Mouse (Mus musculus) forebrain, embryonic 10.5 days (tissue): ENCODE results near the gene Grm4. TPM values are rescaled to one million over a fixed set of nuclear protein-coding genes. Genes with fewer than 3 reads are reported as not detected.

Experiments
- DNase-seq: peaks from one replicate; pipeline ENCODE4 v3.0.0-alpha.2; 2017; ENCODE audit warnings: low spot score; ENCODE audit errors: extremely low spot score
- H3K27ac ChIP-seq: fragments of 300-500 bp; sonication (generic); 2 replicates; pipeline ENCODE4 v1.5.1; 2016; ENCODE audit warnings: mild to moderate bottlenecking
- H3K27me3 ChIP-seq: fragments of 300-500 bp; sonication (generic); 2 replicates; pipeline ENCODE4 v1.6.1; 2016; ENCODE audit warnings: mild to moderate bottlenecking; ENCODE audit not compliant: poor library complexity, severe bottlenecking
- H3K36me3 ChIP-seq: fragments of 300-500 bp; sonication (generic); replicated peaks from 2 replicates; pipeline ENCODE4 v1.6.1; 2016; ENCODE audit warnings: mild to moderate bottlenecking, moderate library complexity
- H3K4me1 ChIP-seq: fragments of 300-500 bp; sonication (generic); 2 replicates; pipeline ENCODE4 v1.6.1; 2016
- H3K4me3 ChIP-seq: fragments of 300-500 bp; sonication (generic); 2 replicates; pipeline ENCODE4 v1.5.1; 2016; ENCODE audit warnings: mild to moderate bottlenecking, moderate library complexity
- H3K9me3 ChIP-seq: fragments of 300-500 bp; sonication (generic); 2 replicates; pipeline ENCODE4 v1.6.1; 2016; ENCODE audit warnings: mild to moderate bottlenecking, moderate library complexity
- WGBS: fragments of 180-500 bp; shearing (Covaris S2); methylation state at CpG from one replicate; pipeline ENCODE4 v1.1.7; 2016; 5-methylcytosine and 5-hydroxymethylcytosine counted together
- polyA plus RNA-seq: library from polyadenylated mRNA; unstranded; fragments of >200 nt; fragmentation: Nextera tagmentation; extraction: Ambion mirVana; gene quantifications from 2 replicates; pipeline ENCODE4 v1.2.1, GENCODE M21; 2016

The Grm4 gene
- polyA plus RNA-seq, 1 experiment from 2014 or later = 0.61 TPM

GRCm38 (mm10) chr17:27441778-27442177, 79.4 kb downstream of the Grm4 start:
- WGBS = 58% methylated on average over 7 of the region's 7 CpGs
- no peaks in the 10 kb centered on the region for H3K36me3 ChIP-seq
- peaks cover 25% of the 10 kb centered on the region; the same call in 1 of the 2 replicates for H3K4me1 ChIP-seq
- no peaks in the 10 kb centered on the region for H3K9me3 ChIP-seq
- H3K4me3 ChIP-seq = no peak overlapping the region
- H3K27ac ChIP-seq = no peak overlapping the region
- H3K27me3 ChIP-seq = peaks cover 7% of the 10 kb centered on the region; the same call in 1 of the 2 replicates
- DNase-seq = no peak

GRCm38 (mm10) chr17:27435799-27436198, 85.4 kb downstream of the Grm4 start:
- peaks cover 24% of the 10 kb centered on the region for H3K27me3 ChIP-seq
- H3K4me3 ChIP-seq = 0 out of 2 replicates have a peak overlapping the region, but pooled peaks have one; percentile 8
- H3K9me3 ChIP-seq = no peaks in the 10 kb centered on the region
- DNase-seq = no peak
- 10% methylated on average over 13 of the region's 13 CpGs for WGBS
- H3K27ac ChIP-seq = peak overlapping the region; percentile 63
- H3K36me3 ChIP-seq = no peaks in the 10 kb centered on the region
- peaks cover 63% of the 10 kb centered on the region for H3K4me1 ChIP-seq

GRCm38 (mm10) chr17:27435225-27435624, 86.0 kb downstream of the Grm4 start:
- Histone ChIP-seq H3K4me3 (no peak overlapping the region), H3K36me3 (no peaks in the 10 kb centered on the region), H3K4me1 (peaks cover 63% of the 10 kb centered on the region), H3K27ac (peak overlapping the region; percentile 63), H3K9me3 (no peaks in the 10 kb centered on the region), H3K27me3 (peaks cover 28% of the 10 kb centered on the region)
- no peak for DNase-seq
- 90% methylated on average over 15 of the region's 15 CpGs for WGBS

GRCm38 (mm10) chr17:27434066-27434465, 87.1 kb downstream of the Grm4 start:
- peaks cover 1% of the 10 kb centered on the region; the same call in 1 of the 2 replicates for H3K9me3 ChIP-seq
- 0 out of 2 replicates have a peak overlapping the region, but pooled peaks have one; percentile 5 for H3K27ac ChIP-seq
- DNase-seq = no peak
- H3K27me3 ChIP-seq = peaks cover 33% of the 10 kb centered on the region
- H3K4me1 ChIP-seq = peaks cover 69% of the 10 kb centered on the region
- 79% methylated on average over 1 of the region's 1 CpGs for WGBS
- no peaks in the 10 kb centered on the region for H3K36me3 ChIP-seq
- no peak overlapping the region for H3K4me3 ChIP-seq

GRCm38 (mm10) chr17:27433179-27433680, 88.0 kb downstream of the Grm4 start:
- Histone ChIP-seq H3K4me3 (no peak overlapping the region), H3K4me1 (peaks cover 69% of the 10 kb centered on the region), H3K27ac (peak overlapping the region; percentile 72), H3K36me3 (no peaks in the 10 kb centered on the region), H3K27me3 (peaks cover 33% of the 10 kb centered on the region), H3K9me3 (peaks cover 9% of the 10 kb centered on the region; the same call in 1 of the 2 replicates)
- DNase-seq = no peak
- 24% methylated on average over 3 of the region's 3 CpGs for WGBS

- 56% methylated on average over 9 of the region's 9 CpGs for WGBS
- peak overlapping the region; percentile 72 for H3K27ac ChIP-seq
- DNase-seq = no peak
- H3K9me3 ChIP-seq = peaks cover 19% of the 10 kb centered on the region; the same call in 1 of the 2 replicates
- peaks cover 30% of the 10 kb centered on the region for H3K27me3 ChIP-seq
- H3K4me3 ChIP-seq = no peak overlapping the region
- H3K4me1 ChIP-seq = peaks cover 64% of the 10 kb centered on the region
- no peaks in the 10 kb centered on the region for H3K36me3 ChIP-seq
Measured at GRCm38 (mm10) chr17:27432145-27432650, 89.0 kb downstream of the Grm4 start.

- peaks cover 58% of the 10 kb centered on the region for H3K4me1 ChIP-seq
- no peak for DNase-seq
- no peak overlapping the region for H3K4me3 ChIP-seq
- peaks cover 32% of the 10 kb centered on the region for H3K27me3 ChIP-seq
- no peaks in the 10 kb centered on the region for H3K36me3 ChIP-seq
- 0 out of 2 replicates have a peak overlapping the region, but pooled peaks have one; percentile 72 for H3K27ac ChIP-seq
- 85% methylated on average over 26 of the region's 26 CpGs for WGBS
- H3K9me3 ChIP-seq = peaks cover 19% of the 10 kb centered on the region; the same call in 1 of the 2 replicates
Measured at GRCm38 (mm10) chr17:27431049-27431839, 90.0 kb downstream of the Grm4 start.

GRCm38 (mm10) chr17:27429757-27430156, 91.4 kb downstream of the Grm4 start:
- no peak for DNase-seq
- 67% methylated on average over 9 of the region's 9 CpGs for WGBS
- H3K4me3 ChIP-seq = no peak overlapping the region
- H3K4me1 ChIP-seq = peaks cover 43% of the 10 kb centered on the region
- 0 out of 2 replicates have a peak overlapping the region, but pooled peaks have one; percentile 13 for H3K27ac ChIP-seq
- peaks cover 19% of the 10 kb centered on the region; the same call in 1 of the 2 replicates for H3K9me3 ChIP-seq
- no peaks in the 10 kb centered on the region for H3K36me3 ChIP-seq
- peaks cover 39% of the 10 kb centered on the region for H3K27me3 ChIP-seq

GRCm38 (mm10) chr17:27425016-27425415, 96.2 kb downstream of the Grm4 start:
- no peak for DNase-seq
- WGBS = 88% methylated on average over 2 of the region's 2 CpGs
- Histone ChIP-seq H3K27ac (no peak overlapping the region), H3K4me1 (peaks cover 35% of the 10 kb centered on the region), H3K36me3 (no peaks in the 10 kb centered on the region), H3K27me3 (peaks cover 56% of the 10 kb centered on the region), H3K4me3 (no peak overlapping the region), H3K9me3 (peaks cover 19% of the 10 kb centered on the region; the same call in 1 of the 2 replicates)

GRCm38 (mm10) chr17:27424356-27424755, 96.8 kb downstream of the Grm4 start:
- Histone ChIP-seq H3K36me3 (no peaks in the 10 kb centered on the region), H3K4me1 (peaks cover 29% of the 10 kb centered on the region), H3K9me3 (peaks cover 19% of the 10 kb centered on the region; the same call in 1 of the 2 replicates), H3K27me3 (peaks cover 59% of the 10 kb centered on the region), H3K4me3 (no peak overlapping the region), H3K27ac (no peak overlapping the region)
- 85% methylated on average over 6 of the region's 6 CpGs for WGBS
- no peak for DNase-seq

- Histone ChIP-seq H3K9me3 (peaks cover 5% of the 10 kb centered on the region; the same call in 1 of the 2 replicates), H3K4me3 (peak overlapping the region; percentile 2; the same call in 1 of the 2 replicates), H3K4me1 (peaks cover 28% of the 10 kb centered on the region), H3K27me3 (peaks cover 74% of the 10 kb centered on the region), H3K27ac (peak overlapping the region; percentile 81), H3K36me3 (no peaks in the 10 kb centered on the region)
- 17% methylated on average over 10 of the region's 10 CpGs for WGBS
- peak; percentile 52 for DNase-seq
Measured at GRCm38 (mm10) chr17:27422726-27423381, 98.3 kb downstream of the Grm4 start.

- 0 out of 2 replicates have a peak, but pooled peaks cover under 1% of the 10 kb centered on the region for H3K9me3 ChIP-seq
- peak overlapping the region; percentile 81 for H3K27ac ChIP-seq
- no peaks in the 10 kb centered on the region for H3K36me3 ChIP-seq
- DNase-seq = peak; percentile 44
- H3K4me1 ChIP-seq = peaks cover 28% of the 10 kb centered on the region
- 20% methylated on average over 6 of the region's 6 CpGs for WGBS
- H3K4me3 ChIP-seq = no peak overlapping the region
- H3K27me3 ChIP-seq = peaks cover 75% of the 10 kb centered on the region
Measured at GRCm38 (mm10) chr17:27422371-27422725, 98.9 kb downstream of the Grm4 start.
